Mouse (Mus musculus): ENCODE measurements around the gene Hk3.

The Hk3 gene

DNA sequence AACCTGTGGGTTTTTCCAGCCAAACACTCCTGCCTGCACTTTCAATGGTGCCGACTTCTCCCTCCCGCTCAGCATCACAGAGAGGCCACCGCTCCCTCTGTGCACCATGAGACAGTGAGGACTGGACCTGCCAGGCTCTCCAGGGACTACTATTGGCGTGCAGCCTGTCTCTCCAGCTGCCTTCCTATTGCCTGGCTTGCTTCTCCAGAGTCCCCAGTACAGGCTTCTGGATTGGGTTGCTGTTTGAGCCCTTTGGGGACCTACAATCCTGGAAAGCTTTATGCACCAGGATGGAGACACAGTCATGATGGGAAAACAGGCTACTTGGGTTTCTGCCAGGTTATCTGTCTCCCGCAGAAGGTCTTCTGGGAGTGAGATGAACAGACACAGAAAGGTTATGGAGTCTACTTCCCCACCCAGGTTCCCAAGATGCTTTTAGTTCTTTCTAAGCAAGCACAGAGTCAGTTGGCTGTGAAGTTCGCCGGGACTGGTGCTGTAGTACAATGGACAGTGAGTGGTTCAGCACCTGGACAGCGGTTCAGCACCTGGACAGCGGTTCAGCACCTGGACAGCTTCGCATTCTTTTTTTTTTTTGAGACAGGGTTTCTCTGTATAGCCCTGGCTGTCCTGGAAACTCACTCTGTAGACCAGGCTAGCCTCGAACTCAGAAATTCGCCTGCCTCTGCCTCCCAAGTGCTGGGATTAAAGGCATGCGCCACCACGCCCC is 50.5 kb downstream of the Hk3 start:
- Histone ChIP-seq H3K4me3 (replicated peaks; ENCODE audit: low read length) (no peak overlapping the region), H3K36me3 (ENCODE audit: insufficient read depth, low read length) (no peaks in the 10 kb centered on the region), H3K4me1 (replicated peaks; ENCODE audit: low read depth, low read length) (peaks cover 29% of the 10 kb centered on the region), H3K9me3 (ENCODE audit: low read length) (no peaks in the 10 kb centered on the region), H3K27me3 (ENCODE audit: insufficient read depth, low read length) (peaks cover 33% of the 10 kb centered on the region)
- no peak for TF ChIP-seq CTCF (conservative IDR thresholded peaks at IDR 0.05; ENCODE audit: low read length)
- TF ChIP-seq NANOG (IDR thresholded peaks at IDR 0.05; ENCODE audit: borderline replicate concordance, low read length) = no peak
- TF ChIP-seq POU5F1 (IDR thresholded peaks at IDR 0.05; ENCODE audit: borderline replicate concordance, low read length) = no peak

DNA sequence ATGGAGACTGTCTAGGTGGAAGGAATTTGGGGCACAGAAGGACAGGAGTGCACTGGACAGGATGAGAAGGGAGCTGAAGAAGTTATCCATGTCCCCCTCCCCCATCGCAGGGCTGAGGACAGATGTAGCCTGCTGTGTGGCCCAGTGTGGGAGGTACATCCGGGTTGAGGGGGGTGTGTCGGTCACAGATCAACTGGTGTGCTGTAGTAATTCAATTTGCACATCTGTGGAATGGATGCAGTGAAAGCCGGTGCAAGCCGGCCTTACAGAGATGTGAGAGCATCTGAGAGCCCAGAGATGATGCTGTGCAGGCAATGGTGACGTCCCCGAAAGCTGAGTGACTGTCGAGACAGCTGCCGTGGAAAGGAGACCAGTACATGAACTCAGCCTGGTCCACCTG is 51.7 kb downstream of the Hk3 start:
- peaks cover 29% of the 10 kb centered on the region for H3K4me1 ChIP-seq (replicated peaks; ENCODE audit: low read depth, low read length)
- no peak overlapping the region for H3K4me3 ChIP-seq (replicated peaks; ENCODE audit: low read length)
- peaks cover 33% of the 10 kb centered on the region for H3K27me3 ChIP-seq (ENCODE audit: insufficient read depth, low read length)
- H3K36me3 ChIP-seq (ENCODE audit: insufficient read depth, low read length) = no peaks in the 10 kb centered on the region
- H3K9me3 ChIP-seq (ENCODE audit: low read length) = no peaks in the 10 kb centered on the region
- TF ChIP-seq CTCF (conservative IDR thresholded peaks at IDR 0.05; ENCODE audit: low read length) = no peak
- TF ChIP-seq POU5F1 (IDR thresholded peaks at IDR 0.05; ENCODE audit: borderline replicate concordance, low read length) = no peak
- TF ChIP-seq NANOG (IDR thresholded peaks at IDR 0.05; ENCODE audit: borderline replicate concordance, low read length) = no peak

DNA sequence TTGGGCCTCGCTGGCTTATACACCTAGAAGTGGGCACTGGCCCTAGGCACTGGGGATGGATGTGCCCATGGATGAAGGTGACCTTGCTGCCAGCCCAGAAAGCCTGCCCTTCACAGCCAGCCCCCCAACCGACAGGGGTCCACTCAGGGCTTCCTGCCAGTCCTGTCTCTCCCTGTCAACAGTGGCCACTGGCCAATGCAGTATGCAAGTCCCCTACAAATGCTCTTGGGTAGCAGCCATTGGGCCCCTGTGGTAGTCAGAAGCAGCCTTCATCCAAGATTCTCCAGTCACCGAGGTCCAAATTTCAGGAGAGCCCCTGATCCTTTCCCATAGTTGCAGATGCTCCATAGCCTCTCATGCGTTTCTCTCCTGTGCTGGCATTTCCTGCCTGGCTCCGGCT is 52.5 kb downstream of the Hk3 start:
- TF ChIP-seq POU5F1 (IDR thresholded peaks at IDR 0.05; ENCODE audit: borderline replicate concordance, low read length) (no peak), NANOG (IDR thresholded peaks at IDR 0.05; ENCODE audit: borderline replicate concordance, low read length) (no peak), CTCF (conservative IDR thresholded peaks at IDR 0.05; ENCODE audit: low read length) (no peak)
- peaks cover 38% of the 10 kb centered on the region for H3K27me3 ChIP-seq (ENCODE audit: insufficient read depth, low read length)
- no peak overlapping the region for H3K4me3 ChIP-seq (replicated peaks; ENCODE audit: low read length)
- peaks cover 20% of the 10 kb centered on the region for H3K4me1 ChIP-seq (replicated peaks; ENCODE audit: low read depth, low read length)
- no peaks in the 10 kb centered on the region for H3K36me3 ChIP-seq (ENCODE audit: insufficient read depth, low read length)
- no peaks in the 10 kb centered on the region for H3K9me3 ChIP-seq (ENCODE audit: low read length)

- Histone ChIP-seq H3K4me3 (replicated peaks; ENCODE audit: low read length) (no peak overlapping the region), H3K36me3 (ENCODE audit: insufficient read depth, low read length) (no peaks in the 10 kb centered on the region), H3K27me3 (ENCODE audit: insufficient read depth, low read length) (peaks cover 36% of the 10 kb centered on the region), H3K4me1 (replicated peaks; ENCODE audit: low read depth, low read length) (peaks cover 18% of the 10 kb centered on the region), H3K9me3 (ENCODE audit: low read length) (no peaks in the 10 kb centered on the region)
- no peak for TF ChIP-seq NANOG (IDR thresholded peaks at IDR 0.05; ENCODE audit: borderline replicate concordance, low read length)
- TF ChIP-seq POU5F1 (IDR thresholded peaks at IDR 0.05; ENCODE audit: borderline replicate concordance, low read length) = no peak
- TF ChIP-seq CTCF (conservative IDR thresholded peaks at IDR 0.05; ENCODE audit: low read length) = no peak
Measured at GRCm38 (mm10) chr13:54967501-54967900, 53.7 kb downstream of the Hk3 start.

DNA sequence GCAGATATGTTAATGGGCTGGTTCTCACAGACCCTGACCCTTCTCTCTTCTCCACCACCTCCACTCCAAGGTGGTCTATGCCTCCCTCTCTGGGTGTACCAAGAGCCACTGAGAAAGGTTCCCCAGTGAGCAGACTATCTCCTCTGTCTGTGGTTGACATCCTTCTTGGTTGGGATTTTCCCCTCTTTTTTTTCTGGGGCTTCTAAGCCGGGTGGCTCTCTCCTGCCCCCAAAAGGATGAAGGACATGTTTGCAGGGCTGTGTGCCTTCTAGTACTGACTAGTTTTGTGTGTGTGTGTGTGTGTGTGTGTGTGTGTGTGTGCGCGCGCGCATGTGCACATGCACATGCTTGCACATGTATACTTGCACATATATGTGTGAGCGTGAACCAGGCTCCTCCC is 55.9 kb downstream of the Hk3 start:
- Histone ChIP-seq H3K4me1 (replicated peaks; ENCODE audit: low read depth, low read length) (peaks cover 21% of the 10 kb centered on the region), H3K9me3 (ENCODE audit: low read length) (no peaks in the 10 kb centered on the region), H3K27me3 (ENCODE audit: insufficient read depth, low read length) (peaks cover 31% of the 10 kb centered on the region), H3K36me3 (ENCODE audit: insufficient read depth, low read length) (no peaks in the 10 kb centered on the region), H3K4me3 (replicated peaks; ENCODE audit: low read length) (no peak overlapping the region)
- TF ChIP-seq CTCF (conservative IDR thresholded peaks at IDR 0.05; ENCODE audit: low read length) = peak; percentile 17; the same call in 1 of the 2 replicates
- TF ChIP-seq POU5F1 (IDR thresholded peaks at IDR 0.05; ENCODE audit: borderline replicate concordance, low read length) = no peak
- TF ChIP-seq NANOG (IDR thresholded peaks at IDR 0.05; ENCODE audit: borderline replicate concordance, low read length) = no peak

- peaks cover 59% of the 10 kb centered on the region for H3K27me3 ChIP-seq (ENCODE audit: insufficient read depth, low read length)
- H3K4me3 ChIP-seq (replicated peaks; ENCODE audit: low read length) = no peak overlapping the region
- no peak for TF ChIP-seq POU5F1 (IDR thresholded peaks at IDR 0.05; ENCODE audit: borderline replicate concordance, low read length)
- TF ChIP-seq CTCF (conservative IDR thresholded peaks at IDR 0.05; ENCODE audit: low read length) = no peak
- no peak for TF ChIP-seq NANOG (IDR thresholded peaks at IDR 0.05; ENCODE audit: borderline replicate concordance, low read length)
- no peaks in the 10 kb centered on the region for H3K36me3 ChIP-seq (ENCODE audit: insufficient read depth, low read length)
- no peaks in the 10 kb centered on the region for H3K9me3 ChIP-seq (ENCODE audit: low read length)
- H3K4me1 ChIP-seq (replicated peaks; ENCODE audit: low read depth, low read length) = peaks cover 16% of the 10 kb centered on the region
Measured at GRCm38 (mm10) chr13:54960491-54960890, 60.7 kb downstream of the Hk3 start.

DNA sequence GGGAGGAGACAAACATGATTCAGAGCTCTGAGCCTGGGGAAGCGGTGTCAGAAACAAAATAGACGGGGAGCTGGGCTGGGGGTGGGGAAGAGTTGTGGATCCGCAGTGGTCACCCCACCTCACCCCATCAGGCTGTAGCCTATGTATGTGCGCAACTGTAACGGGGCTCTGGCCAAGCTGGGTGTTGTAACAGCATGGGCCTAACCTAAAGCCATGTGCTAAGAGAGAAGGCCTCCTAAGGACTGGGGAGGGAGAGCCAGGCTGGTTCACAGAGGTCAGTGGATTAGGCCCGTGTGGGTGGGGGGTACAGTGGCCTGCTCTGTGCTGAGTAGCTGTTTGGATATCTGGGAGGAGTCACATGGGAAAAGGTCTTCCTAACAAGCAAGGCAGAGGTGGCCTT is 61.3 kb downstream of the Hk3 start:
- peaks cover 65% of the 10 kb centered on the region for H3K27me3 ChIP-seq (ENCODE audit: insufficient read depth, low read length)
- no peak overlapping the region for H3K4me3 ChIP-seq (replicated peaks; ENCODE audit: low read length)
- no peaks in the 10 kb centered on the region for H3K36me3 ChIP-seq (ENCODE audit: insufficient read depth, low read length)
- H3K4me1 ChIP-seq (replicated peaks; ENCODE audit: low read depth, low read length) = peaks cover 23% of the 10 kb centered on the region
- H3K9me3 ChIP-seq (ENCODE audit: low read length) = no peaks in the 10 kb centered on the region
- TF ChIP-seq NANOG (IDR thresholded peaks at IDR 0.05; ENCODE audit: borderline replicate concordance, low read length) = no peak
- TF ChIP-seq CTCF (conservative IDR thresholded peaks at IDR 0.05; ENCODE audit: low read length) = no peak
- TF ChIP-seq POU5F1 (IDR thresholded peaks at IDR 0.05; ENCODE audit: borderline replicate concordance, low read length) = no peak

- Histone ChIP-seq H3K4me3 (replicated peaks; ENCODE audit: low read length) (no peak overlapping the region), H3K4me1 (replicated peaks; ENCODE audit: low read depth, low read length) (peaks cover 25% of the 10 kb centered on the region), H3K9me3 (ENCODE audit: low read length) (no peaks in the 10 kb centered on the region), H3K36me3 (ENCODE audit: insufficient read depth, low read length) (no peaks in the 10 kb centered on the region), H3K27me3 (ENCODE audit: insufficient read depth, low read length) (peaks cover 70% of the 10 kb centered on the region)
- TF ChIP-seq POU5F1 (IDR thresholded peaks at IDR 0.05; ENCODE audit: borderline replicate concordance, low read length) = no peak
- no peak for TF ChIP-seq NANOG (IDR thresholded peaks at IDR 0.05; ENCODE audit: borderline replicate concordance, low read length)
- no peak for TF ChIP-seq CTCF (conservative IDR thresholded peaks at IDR 0.05; ENCODE audit: low read length)
Measured at GRCm38 (mm10) chr13:54959059-54959701, 62.0 kb downstream of the Hk3 start.
